Mouse (Mus musculus) Muller cell, postnatal 12 days (primary cell): ENCODE measurements around the gene Rhbdd2.

Experiments
- DNase-seq: peaks from one replicate; pipeline ENCODE4 v3.0.0-alpha.2; 2015; ENCODE audit errors: inconsistent ontology term

Rhbdd2 gene

GRCm38 (mm10) chr5:135645330-135645729 lies 12.9 kb downstream of the Rhbdd2 start:
- no peak for DNase-seq

- DNase-seq, result no peak
These were observed 13.6 kb downstream of the Rhbdd2 start for GRCm38 (mm10) chr5:135646038-135646437.

GRCm38 (mm10) chr5:135648461-135649308 lies 16.3 kb downstream of the Rhbdd2 start:
- no peak for DNase-seq

DNA sequence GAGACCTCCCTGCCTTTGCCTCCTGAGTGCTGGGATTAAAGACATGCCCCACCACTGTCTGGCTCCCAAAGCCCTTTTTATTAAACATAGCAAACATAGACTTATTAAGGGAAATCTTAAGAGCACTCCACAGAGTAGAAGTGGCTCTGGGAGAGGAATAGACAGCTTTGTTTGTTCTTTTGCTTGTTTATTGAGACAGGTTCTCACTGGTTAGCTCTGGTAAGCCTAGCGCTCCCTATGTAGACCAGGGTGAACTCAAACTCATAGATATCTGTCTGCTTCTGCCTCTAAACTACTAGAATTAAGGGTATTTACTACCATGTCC lies 16.9 kb downstream of the Rhbdd2 start:
- no peak for DNase-seq

- DNase-seq, result no peak
These were observed 19.1 kb downstream of the Rhbdd2 start for GRCm38 (mm10) chr5:135651536-135651935.

- DNase-seq, result no peak
These were observed 20.8 kb downstream of the Rhbdd2 start for GRCm38 (mm10) chr5:135653209-135653608.

DNA sequence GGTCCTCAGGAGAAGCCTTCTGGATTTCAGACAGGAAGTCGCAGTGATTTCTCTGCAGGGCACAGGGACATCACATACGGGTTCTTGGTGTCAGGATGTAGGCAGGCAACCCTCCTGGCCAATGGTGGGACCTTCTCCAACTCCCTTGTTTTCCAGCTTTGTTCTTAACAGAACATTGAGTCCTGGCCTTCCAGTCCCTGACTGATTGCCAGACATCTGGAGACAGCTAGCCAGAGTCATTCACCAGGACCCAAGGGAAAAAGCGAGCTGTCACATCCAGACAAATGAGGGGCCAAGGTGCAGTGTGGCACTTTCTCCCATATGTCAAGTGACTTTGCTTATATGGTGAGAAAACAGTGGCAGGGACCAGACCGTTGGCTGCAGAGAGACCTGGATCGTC lies 23.6 kb downstream of the Rhbdd2 start:
- DNase-seq, result no peak

DNA sequence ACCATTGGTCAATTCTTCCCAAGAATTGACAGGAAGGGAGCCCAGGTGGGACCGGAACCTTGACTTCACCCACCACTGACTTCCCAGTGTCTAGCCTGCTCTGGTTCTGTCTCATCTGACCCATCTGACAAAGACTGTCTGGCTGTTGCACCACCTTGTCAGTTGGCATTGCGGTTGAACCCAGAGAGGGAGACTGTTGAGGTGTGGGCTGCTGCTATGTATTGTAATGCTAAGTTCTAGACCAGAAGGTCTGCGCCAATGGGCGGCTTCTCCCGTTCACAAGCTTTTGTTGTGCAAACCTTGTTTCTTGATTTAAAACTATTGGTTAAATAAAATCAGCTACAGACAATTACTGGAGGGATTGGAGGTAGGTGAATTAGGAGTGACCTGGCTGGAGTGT lies 24.7 kb downstream of the Rhbdd2 start:
- DNase-seq, result no peak

GRCm38 (mm10) chr5:135657703-135658373 lies 25.4 kb downstream of the Rhbdd2 start:
- DNase-seq, result no peak

DNA sequence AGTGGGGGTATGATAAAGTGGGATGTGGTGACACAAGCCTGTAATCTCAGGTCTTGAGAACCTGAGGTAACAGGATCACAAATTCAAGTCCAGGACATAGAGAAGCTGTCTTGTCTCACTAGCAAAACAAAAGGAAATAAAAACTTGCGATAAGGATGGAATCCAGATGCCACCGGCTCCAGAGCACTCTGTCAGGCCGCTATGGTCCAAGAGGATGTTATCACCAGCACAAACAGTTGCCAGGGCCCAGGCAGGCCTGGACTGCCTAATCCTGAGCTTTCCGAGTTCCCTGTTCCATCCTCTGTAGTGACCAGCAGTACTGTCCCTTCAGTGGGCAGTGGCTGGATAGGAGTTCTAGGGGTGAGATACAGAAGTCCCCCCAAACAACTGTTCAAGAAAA lies 27.5 kb downstream of the Rhbdd2 start:
- DNase-seq, result no peak

DNA sequence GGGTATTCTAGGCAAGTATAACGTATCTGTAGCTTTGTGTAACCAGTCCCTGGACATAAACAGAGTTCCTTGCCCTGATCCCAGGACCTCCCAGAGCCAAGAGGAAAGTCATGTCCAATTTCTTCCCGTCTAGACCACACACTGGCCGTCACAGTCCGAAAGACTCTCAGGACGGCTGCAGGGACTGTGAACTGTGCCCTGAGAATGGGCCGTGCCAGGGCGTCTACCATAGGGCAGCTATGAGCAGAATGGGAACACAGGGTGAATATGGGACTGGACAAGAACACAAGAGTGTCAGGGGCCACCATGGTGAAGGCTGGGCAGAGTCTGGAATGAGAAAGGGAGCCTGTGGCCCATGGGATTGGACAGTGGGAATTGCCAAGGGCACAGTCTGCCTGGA lies 28.1 kb downstream of the Rhbdd2 start:
- no peak for DNase-seq

DNA sequence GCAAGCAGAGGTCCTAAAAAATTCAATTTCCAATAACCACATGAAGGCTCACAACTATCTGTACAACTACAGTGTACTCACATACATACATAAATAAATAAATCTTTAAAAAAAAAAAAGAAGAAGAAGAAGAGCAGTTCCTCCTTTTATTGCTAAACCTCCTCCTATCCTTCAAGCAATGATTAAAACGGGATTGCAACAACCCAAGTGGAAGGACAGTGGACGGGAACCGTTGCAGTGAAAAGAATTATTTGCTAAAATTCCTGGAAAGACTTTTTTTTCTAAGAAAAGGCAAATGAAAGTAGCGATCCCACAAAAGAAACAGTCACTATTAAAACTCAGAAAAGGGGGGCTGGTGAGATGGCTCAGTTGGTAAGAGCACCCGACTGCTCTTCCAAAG lies 34.5 kb downstream of the Rhbdd2 start:
- DNase-seq, result no peak

GRCm38 (mm10) chr5:135668071-135668470 lies 35.7 kb downstream of the Rhbdd2 start:
- DNase-seq, result no peak

DNA sequence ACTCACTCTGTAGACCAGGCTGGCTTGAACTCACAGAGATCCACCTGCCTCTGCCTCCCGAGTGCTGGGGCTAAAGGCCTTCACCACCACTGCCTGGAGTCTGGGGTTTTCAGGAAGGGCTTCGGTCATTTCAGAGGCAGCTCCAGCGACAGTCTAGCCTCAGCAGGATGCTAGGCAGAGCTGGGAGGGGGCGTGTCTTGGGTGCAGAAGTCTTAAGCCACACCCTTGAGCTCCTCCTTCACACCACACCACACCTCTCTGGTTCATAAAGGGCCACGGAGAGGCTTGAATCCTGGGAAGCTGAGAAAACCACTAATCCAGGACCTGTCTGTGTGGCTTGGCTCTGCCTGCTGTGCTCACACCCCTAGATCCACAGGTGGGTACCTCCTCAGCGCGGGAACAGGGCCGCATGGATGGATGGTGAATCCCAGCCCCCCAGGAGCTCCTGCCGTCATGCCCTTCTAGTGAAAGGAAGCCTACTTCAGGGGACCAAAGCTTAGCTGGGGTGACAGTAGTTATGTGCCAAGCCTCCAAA lies 37.4 kb downstream of the Rhbdd2 start, which contains the start of gene Por:
Gene Por, plus strand, starts transcription at position 293 of the 535 bp plus-strand sequence.
- no peak for DNase-seq

DNA sequence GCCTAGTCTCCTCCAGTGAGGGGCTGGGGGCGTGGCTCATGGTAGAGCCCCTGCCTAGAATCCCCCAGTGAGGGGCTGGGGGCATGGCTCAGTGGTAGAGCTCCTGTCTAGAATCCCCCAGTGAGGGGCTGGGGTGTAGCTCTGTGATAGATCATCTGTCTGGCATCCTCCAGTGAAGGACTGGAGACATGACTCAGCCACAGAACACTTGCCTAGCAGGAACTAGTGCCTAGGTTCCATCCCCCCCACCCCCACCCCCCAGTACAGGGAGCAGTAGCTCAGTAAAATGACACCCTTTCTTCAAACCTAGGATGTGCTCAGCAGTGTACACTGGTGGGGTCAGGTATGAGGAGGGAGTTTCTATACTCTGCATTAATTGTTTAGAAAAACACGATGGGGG lies 38.5 kb downstream of the Rhbdd2 start:
- peak; percentile 39 for DNase-seq

DNA sequence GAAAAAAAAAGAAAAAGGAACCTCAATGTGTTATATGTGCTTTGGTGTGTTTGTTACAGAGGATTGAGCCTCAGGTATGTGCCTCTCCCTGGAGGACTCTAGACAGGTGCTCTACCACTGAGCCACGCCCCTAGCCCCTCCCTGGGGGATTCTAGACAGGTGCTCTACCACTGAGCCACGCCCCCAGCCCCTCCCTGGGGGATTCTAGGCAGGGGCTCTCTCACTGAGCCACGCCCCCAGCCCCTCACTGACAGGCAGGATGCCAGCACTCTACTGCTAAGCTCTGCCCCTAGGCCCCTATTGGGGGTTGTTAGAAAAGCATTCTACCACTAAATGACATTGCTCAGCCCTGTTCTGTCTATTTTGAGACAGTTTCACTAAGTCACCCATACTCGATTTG lies 40.1 kb downstream of the Rhbdd2 start:
- DNase-seq, result no peak

GRCm38 (mm10) chr5:135672980-135673379 lies 40.6 kb downstream of the Rhbdd2 start:
- DNase-seq, result no peak

DNA sequence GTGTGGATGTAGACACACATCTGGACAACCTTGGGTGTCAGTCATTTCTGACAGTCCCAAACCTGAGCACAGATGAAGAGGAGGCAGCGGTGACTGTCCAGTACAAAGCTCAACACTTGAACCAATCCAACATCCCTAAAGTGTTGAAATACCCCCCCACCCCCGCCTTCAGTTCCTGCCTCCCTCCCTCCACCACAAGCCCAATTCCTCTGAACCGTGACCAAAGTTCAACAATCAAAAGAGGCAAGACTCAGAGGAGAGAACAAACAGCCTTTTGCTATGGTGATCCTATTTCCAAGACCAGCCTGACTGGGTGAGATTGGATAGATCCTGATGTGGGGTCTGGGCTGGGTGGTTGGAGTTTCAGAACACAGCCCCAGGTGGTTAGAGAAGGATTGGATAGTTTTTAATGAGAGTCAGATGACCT lies 41.9 kb downstream of the Rhbdd2 start:
- DNase-seq, result peak; percentile 32

DNA sequence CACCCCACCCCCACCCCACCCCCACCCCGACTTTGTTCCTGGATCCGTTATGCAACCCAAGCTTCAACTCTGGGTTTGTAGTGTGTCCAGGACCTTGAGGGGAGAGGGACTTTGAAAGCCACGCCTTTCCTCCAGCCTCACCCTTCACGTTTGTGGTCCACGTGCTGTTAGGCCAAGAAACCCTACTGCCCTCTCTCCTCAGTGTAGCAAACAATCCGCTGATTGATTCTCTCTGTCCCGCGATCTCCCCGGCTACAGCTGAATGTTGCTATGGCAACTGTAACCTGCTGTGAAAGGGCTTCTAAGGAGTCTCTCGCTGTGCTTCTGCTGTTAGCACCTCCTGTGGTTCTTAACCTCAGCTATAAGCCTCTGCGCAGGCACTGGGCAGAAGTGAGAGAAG lies 42.4 kb downstream of the Rhbdd2 start:
- peak; percentile 79 for DNase-seq

DNA sequence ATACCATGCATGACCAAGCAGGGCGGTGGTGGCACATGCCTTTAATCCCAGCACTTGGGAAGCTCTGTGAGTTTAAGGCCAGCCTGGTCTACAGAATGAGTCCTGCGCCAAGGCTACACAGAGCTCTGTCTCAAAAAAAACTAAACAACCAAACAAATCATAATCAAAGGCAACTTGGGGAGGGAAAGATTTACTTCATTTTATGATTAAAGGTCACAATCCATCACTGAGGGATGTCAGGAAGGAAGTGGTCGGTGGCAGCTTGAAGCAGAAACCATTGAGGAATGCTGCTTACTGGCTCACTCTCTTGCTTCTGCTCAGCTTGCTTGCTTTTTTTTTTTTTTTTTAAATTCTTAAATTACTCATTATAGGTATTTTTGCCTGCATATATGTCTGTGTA lies 44.3 kb downstream of the Rhbdd2 start:
- no peak for DNase-seq

DNA sequence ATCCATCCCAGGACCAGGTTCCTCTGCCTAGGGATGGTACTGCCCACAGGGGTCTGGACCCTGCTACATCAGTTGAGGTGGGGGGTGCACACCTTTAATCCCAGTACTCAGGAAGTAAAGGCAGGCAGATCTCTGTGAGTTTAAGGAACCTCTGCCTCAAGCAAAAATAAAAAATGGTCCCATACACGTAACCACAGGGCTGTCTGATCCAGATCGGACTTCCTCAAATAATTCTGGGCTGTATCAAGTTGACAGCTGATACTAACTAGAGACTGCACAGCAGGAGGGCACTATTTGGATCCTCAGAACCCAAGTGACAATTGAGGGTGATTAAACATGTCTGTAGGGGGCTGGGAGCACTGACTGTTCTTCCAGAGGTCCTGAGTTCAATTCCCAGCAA lies 44.8 kb downstream of the Rhbdd2 start:
- no peak for DNase-seq

GRCm38 (mm10) chr5:135678481-135678880 lies 46.1 kb downstream of the Rhbdd2 start:
- DNase-seq, result no peak

GRCm38 (mm10) chr5:135680967-135681545 lies 48.6 kb downstream of the Rhbdd2 start:
- no peak for DNase-seq
